Mouse (Mus musculus) testis, adult 2 months (tissue): ENCODE measurements around the gene Sox6.

Source experiments
- CTCF ChIP-seq: fragments of 200-500 bp; IDR thresholded peaks from 2 replicates; pipeline ENCODE4 v1.5.1; 2012; ENCODE audit warnings: low read depth, mild to moderate bottlenecking, inconsistent platforms, low read length, moderate library complexity; ENCODE audit not compliant: control insufficient read depth, insufficient read depth, insufficient replicate concordance
- POLR2A ChIP-seq: fragments of 200-500 bp; IDR thresholded peaks from 2 replicates; pipeline ENCODE4 v1.6.1; 2012; ENCODE audit warnings: low read depth, mild to moderate bottlenecking, inconsistent platforms, low read length, moderate library complexity; ENCODE audit not compliant: control insufficient read depth

DNA sequence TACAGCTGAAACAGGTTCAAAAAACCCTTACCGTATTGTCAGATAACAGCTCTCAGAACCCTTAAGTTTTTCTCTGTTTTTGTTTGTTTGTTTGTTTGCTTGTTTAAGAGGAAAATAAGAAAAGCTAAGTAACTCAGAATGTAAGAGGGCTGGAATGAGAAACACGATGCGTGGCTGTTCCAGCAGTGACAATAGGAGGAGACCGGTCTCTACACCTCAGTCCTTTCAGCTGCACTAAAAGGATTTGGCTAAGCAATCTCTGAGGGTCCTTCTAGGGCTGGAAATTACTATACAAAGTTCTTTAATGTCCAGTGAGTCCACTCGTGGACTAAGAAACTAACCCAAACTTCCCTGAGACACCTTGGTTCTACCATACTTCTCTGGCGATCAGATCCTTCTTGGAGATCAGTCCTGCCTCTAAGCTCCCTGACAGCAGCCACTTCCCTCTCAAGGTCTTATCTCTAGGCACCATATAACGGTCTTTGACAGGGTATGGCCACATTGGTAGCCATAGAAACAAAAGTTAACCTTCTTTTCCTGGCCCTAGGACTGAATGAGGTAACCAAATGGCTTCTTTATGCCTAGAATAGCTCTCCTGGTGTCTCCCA lies 488.3 kb downstream of the Sox6 start:
- TF ChIP-seq CTCF (no peak), POLR2A (no peak)
